ENCODE assay signal across 22 mouse cellular contexts in genomic region chr10:89667571-89667970, GRCm38 (mm10). TPM values are rescaled to one million over a fixed set of nuclear protein-coding genes. Genes with fewer than 3 reads are reported as not detected.
"Had no signal": no experiment of that assay in that cellular context is flagged by ENCODE, and none has a peak within 500 bp of the region (broad histone marks: within the 10 kb centered on the region; RNA-seq: fewer than 3 reads in every experiment).

No protein-coding gene starts in this region.

- H3K4me1 ChIP-seq: limb, embryonic 12.5 days; limb, embryonic 15.5 days; midbrain, embryonic 12.5 days; midbrain, embryonic 15.5 days; neural tube, embryonic 12.5 days; neural tube, embryonic 15.5 days had no signal

- H3K9me3 ChIP-seq: limb, embryonic 12.5 days; limb, embryonic 15.5 days; midbrain, embryonic 12.5 days; midbrain, embryonic 15.5 days; neural tube, embryonic 12.5 days; neural tube, embryonic 15.5 days had no signal

- H3K9ac ChIP-seq: limb, embryonic 12.5 days; limb, embryonic 15.5 days; liver, embryonic 14.5 days; liver, postnatal 0 days; lung, embryonic 14.5 days; midbrain, embryonic 12.5 days; midbrain, embryonic 15.5 days; neural tube, embryonic 12.5 days; neural tube, embryonic 15.5 days had no signal

- H3K4me2 ChIP-seq: limb, embryonic 12.5 days; limb, embryonic 15.5 days; liver, embryonic 11.5 days; lung, embryonic 14.5 days; midbrain, embryonic 12.5 days; midbrain, embryonic 15.5 days; neural tube, embryonic 12.5 days; neural tube, embryonic 15.5 days had no signal

- H3K4me3 ChIP-seq: limb, embryonic 12.5 days; limb, embryonic 15.5 days; midbrain, embryonic 12.5 days; midbrain, embryonic 15.5 days; neural tube, embryonic 12.5 days; neural tube, embryonic 15.5 days had no signal

- ATAC-seq: intestine, postnatal 0 days; liver, postnatal 0 days; lung, postnatal 0 days; midbrain, embryonic 15.5 days had no signal

- H3K36me3 ChIP-seq: midbrain, embryonic 15.5 days had no signal

- DNase-seq: left cerebral cortex, postnatal 4 days; liver, postnatal 0 days; lung, embryonic 14.5 days; retina, postnatal 1 day; right cerebral cortex, postnatal 25 days; thymus, adult 18-20 months; thymus, postnatal 14 days; thymus, postnatal 4 days had no signal

- H3K27me3 ChIP-seq: limb, embryonic 12.5 days; limb, embryonic 15.5 days; midbrain, embryonic 12.5 days; midbrain, embryonic 15.5 days; neural tube, embryonic 12.5 days; neural tube, embryonic 15.5 days had no signal

- H3K27ac ChIP-seq: limb, embryonic 12.5 days; limb, embryonic 15.5 days; liver, embryonic 14.5 days; macrophage; midbrain, embryonic 12.5 days; midbrain, embryonic 15.5 days; neural tube, embryonic 12.5 days; neural tube, embryonic 15.5 days had no signal

RNA-seq across cellular contexts. Expression of gene Slc17a8, which starts 46.5 kb away (rescaled TPM):
- total RNA-seq: megakaryocyte, adult 5-6 weeks had no signal
- polyA plus RNA-seq: intestine, embryonic 14.5 days; limb, embryonic 12.5 days; liver, embryonic 11.5 days; lung, embryonic 14.5 days; lung, postnatal 0 days; spleen, adult 2 months had no signal
